Mouse (Mus musculus) cerebellum, adult 2 months (tissue): ENCODE results near the gene Serpina5.

Experiments used
- CTCF ChIP-seq: fragments of 200-500 bp; IDR thresholded peaks from 2 replicates; pipeline ENCODE4 v1.5.1; 2011; ENCODE audit warnings: low read depth, mild to moderate bottlenecking, control low read depth, low read length, moderate library complexity, borderline replicate concordance; ENCODE audit not compliant: insufficient read depth
- POLR2A ChIP-seq: fragments of 200-500 bp; IDR thresholded peaks from 2 replicates; pipeline ENCODE4 v1.6.1; 2011; ENCODE audit warnings: low read length, control low read depth, borderline replicate concordance; ENCODE audit not compliant: insufficient read depth

- TF ChIP-seq CTCF (no peak), POLR2A (no peak)
Observed at GRCm38 (mm10) chr12:104108507-104108906, 7.6 kb downstream of the Serpina5 start.
